Mouse (Mus musculus): Measurements from ENCODE around the gene Filip1l. TPM values are rescaled to one million over a fixed set of nuclear protein-coding genes. Genes with fewer than 3 reads are reported as not detected.

The Filip1l gene
- total RNA-seq, 2 experiments from 2014 or later, result 22.6 to 23.5 TPM

DNA sequence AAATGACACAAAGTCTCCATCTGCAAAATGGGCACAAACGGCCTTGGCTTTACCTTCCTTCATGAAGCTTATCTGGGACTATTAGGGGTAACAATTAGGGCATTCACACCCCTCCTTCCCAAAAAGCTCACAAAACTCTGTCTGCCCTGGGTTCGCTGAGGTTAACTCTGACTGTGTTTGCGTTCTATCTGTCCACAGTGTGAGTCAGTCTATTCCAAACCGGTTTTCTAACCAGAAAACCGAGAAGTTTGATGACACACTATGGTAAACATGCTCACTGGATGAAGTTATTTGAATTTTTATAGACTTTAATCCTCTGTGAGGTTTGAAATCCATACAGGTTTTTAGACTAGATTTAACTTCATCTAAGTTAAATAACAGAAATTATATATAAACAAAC lies 172.2 kb downstream of the Filip1l start:
- DNase-seq (ENCODE audit: low spot score in 2 of 2), result no peak

DNA sequence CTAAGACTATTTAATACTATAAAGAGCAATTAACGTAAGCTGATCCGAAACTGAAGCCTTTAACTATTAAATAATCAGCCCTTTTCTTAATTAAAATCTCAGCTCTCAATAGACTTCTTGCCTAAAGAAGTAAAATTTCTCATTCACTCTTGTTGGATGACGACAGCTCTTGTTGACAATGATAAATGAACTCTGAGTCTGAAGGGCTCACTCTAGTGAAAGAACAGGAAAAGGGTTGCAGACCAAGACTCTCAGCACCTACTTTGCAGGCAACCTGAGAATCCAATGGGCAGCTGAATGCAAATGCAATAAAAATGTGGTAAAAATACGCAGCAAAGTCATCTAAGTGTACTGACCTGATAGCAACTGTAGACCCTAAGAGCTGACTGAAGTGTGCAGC lies 172.6 kb downstream of the Filip1l start:
- no peak for DNase-seq (ENCODE audit: low spot score in 2 of 2)

DNA sequence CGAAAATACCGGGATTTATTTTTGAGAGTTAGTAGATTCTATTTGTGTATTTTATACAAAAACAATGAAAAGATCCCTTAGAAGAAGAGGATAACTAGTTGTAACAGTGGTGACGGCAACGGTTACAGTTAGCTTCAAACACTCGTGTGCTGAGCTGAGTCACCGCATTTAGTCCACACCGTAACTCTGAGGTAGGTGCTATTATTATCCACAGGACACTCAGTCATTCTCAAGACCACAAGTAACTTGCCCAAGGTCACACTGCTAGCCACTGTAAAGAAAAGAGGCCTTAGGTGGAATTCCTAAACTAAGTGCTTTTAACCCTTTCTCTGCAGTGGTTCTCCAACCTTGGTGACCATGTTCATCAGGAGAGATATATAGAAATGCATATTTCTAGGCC lies 174.0 kb downstream of the Filip1l start:
- DNase-seq (ENCODE audit: low spot score in 2 of 2), result no peak

DNA sequence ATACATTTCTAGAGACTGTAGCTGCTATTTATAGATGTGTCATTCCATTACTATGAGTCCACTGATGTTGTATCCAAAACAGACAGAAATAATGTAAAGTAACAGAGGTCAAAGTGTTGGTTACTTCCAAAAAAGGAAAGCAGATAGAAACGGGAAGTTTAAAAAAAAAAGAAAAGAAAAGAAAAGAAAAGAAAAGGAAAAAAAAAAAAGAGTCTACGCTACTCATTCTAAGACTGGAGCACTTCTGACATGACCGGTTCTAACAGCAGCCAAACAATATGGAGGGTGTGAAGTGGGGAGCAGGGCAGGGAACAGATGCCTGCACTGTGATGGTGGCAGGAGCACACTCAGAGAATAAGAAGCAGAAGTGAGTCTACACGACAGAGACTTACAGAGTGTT lies 175.6 kb downstream of the Filip1l start:
- no peak for DNase-seq (ENCODE audit: low spot score in 2 of 2)

DNA sequence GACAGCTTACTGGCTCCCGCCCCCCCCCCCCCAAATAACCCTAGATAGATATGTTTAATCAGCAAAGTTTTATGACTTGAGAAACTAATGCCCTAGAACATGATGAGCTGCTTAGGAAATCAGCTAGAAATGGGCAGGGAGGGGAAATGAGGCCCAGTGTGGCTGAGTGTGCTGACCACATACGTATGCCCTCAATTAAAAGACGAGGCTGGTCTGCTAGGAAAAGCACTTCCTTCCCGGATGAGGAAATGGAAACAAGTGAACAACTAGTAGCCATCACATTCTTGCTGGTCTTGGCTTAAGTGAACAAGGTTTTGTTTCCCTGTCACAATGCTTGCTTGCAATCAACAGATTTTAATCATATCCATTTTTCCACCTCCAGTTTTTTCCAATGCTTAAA lies 177.7 kb downstream of the Filip1l start:
- DNase-seq (ENCODE audit: low spot score in 2 of 2), result no peak

DNA sequence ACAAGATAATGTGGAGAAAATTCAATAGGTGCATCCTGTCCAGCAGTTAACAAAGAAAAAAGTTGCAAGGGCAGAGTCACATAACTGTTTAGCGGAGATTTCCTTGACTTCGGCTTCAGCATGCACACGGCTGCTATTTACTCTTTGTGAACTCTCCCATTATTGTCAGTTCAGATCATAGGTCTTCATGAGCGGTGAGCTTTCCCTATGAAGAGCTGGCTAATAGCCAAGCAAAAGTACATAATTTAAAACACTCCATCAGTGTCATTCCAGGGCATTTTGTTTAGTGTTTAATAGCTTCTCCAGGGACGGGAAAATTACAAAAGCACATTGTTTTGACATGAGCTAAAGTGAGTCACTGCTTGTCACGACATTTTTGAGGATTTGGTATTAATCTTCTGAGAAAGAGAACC lies 179.2 kb downstream of the Filip1l start:
- DNase-seq (ENCODE audit: low spot score in 2 of 2), result no peak

DNA sequence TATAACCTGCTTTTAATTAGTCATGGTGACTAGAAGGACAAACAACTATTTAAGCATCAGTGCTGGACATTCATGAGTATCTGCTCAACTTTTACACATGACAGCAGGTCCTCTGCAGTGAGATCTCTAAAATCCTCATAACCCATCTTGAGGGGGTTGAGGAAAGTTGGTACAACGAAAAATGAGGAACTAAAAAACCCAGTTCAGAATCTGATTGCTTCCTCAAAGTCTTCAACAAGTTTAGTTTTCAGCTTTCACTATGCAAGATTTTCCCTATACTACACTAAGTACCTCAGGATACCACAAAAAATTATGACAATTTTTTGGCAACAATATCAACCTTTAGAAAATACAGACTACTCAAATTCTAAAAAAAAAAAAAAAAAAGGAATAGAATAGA lies 181.5 kb downstream of the Filip1l start:
- no peak for DNase-seq (ENCODE audit: low spot score in 2 of 2)

DNA sequence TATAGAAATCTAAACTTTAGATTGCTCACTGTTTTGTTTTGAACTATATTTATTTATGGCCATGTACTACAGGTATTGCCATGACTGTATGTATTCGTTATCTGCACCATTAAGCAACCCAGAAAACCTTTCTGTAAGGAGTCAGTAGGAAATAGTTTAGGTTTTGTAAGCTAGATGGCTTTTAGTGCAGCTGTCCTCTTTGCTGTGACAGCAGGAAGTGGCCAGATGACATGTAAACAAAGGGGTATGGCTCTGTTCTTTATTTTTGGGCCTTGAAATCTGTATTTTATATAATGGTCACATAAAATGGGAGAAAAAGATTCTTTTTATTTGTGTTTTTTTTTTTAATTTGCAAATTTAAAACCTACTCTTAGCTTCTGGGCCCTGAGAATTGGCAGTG lies 181.9 kb downstream of the Filip1l start:
- DNase-seq (ENCODE audit: low spot score in 2 of 2), result no peak

DNA sequence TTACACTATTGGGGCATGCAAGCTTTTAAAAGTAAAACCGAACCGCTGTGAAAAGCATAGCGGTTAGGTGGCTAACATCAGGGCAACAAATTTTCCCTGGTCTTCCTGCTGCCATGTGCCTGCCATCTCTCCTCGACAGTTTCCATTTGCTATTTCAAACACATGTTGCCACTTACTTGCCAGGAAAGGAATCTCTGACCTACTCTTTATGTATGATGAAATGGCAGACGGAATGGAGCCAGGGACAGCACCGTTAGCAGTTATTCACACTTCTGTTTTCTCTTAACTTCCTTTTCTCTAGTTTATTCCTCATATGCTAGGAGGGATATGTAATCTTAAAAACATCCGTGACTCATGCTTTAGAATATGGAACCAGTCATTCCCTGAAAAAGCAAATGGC lies 183.6 kb downstream of the Filip1l start:
- no peak for DNase-seq (ENCODE audit: low spot score in 2 of 2)

DNA sequence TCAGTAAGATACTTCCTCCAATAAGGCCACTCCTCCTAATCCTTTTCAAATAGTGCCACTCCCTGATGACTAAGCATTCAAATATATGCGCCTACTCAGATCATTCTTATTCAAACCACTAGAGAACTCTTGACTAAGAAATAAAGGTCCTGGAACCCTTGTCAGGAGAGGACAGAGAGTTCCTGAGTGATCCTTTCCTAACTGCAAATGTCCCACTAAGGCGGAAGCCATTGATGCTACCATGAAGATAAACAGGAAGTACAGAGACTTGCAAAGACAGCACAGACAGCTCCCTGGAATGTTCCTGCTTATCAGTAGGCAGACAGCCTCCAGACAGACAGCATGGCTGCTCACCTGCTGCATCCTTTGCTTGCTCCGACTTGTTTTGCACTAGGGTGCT lies 190.3 kb downstream of the Filip1l start:
- DNase-seq (ENCODE audit: low spot score in 2 of 2), result no peak

DNA sequence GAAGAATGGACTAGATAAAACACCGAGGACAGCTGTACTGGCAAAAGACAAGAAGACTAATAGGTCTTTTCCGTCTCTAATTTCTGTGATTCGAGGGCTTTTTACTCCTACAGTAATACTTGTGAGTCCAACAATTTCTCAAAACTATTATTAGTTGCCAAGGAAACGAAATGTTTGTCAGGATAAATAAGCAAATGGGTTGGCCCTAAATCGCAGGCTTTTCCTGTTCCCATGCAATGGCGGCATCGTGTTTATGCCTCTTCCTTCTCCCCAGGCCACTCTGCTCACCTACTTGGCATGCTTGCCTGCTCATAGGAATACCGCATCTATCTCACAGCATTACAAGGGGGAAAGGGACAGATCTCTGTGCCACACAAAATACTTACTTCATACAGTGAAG lies 191.5 kb downstream of the Filip1l start:
- no peak for DNase-seq (ENCODE audit: low spot score in 2 of 2)

DNA sequence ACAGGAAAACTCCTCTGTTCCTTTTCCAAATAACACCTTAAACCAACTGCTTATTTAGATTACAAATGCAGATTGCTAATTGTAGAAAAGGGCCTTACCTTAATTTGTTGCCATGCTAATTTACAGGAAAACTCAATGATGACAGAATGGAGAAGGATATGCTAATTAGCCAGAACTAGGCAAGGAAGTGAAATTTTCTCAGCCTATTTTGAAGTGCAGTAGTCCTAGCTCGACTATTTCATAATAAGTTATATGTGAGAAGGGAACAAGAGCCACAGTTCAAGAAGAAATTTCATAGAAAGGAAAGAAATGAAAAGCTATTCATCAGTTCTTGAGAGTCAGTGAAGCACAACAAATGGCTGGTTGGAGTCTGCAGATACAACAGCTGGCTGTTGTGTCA lies 193.5 kb downstream of the Filip1l start:
- no peak for DNase-seq (ENCODE audit: low spot score in 2 of 2)

DNA sequence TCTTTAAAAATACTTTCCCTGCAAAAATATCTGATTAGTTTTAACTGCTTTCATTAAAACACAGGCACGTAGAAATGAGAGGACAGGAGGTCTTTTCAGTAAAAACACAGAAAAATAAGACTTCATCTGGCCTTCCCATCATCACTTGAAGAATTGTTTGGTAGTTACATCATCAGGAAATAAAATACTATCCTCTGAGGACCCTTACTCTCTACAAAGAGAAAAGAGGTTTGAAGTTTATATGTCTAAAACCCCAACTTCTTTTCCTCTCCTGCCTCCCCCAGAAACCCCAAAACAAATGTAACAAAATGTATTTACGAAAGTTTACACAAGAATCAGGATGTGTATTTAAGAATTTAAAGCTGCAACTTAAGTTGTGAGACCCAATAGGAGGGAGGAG lies 195.7 kb downstream of the Filip1l start:
- DNase-seq (ENCODE audit: low spot score in 2 of 2), result no peak

DNA sequence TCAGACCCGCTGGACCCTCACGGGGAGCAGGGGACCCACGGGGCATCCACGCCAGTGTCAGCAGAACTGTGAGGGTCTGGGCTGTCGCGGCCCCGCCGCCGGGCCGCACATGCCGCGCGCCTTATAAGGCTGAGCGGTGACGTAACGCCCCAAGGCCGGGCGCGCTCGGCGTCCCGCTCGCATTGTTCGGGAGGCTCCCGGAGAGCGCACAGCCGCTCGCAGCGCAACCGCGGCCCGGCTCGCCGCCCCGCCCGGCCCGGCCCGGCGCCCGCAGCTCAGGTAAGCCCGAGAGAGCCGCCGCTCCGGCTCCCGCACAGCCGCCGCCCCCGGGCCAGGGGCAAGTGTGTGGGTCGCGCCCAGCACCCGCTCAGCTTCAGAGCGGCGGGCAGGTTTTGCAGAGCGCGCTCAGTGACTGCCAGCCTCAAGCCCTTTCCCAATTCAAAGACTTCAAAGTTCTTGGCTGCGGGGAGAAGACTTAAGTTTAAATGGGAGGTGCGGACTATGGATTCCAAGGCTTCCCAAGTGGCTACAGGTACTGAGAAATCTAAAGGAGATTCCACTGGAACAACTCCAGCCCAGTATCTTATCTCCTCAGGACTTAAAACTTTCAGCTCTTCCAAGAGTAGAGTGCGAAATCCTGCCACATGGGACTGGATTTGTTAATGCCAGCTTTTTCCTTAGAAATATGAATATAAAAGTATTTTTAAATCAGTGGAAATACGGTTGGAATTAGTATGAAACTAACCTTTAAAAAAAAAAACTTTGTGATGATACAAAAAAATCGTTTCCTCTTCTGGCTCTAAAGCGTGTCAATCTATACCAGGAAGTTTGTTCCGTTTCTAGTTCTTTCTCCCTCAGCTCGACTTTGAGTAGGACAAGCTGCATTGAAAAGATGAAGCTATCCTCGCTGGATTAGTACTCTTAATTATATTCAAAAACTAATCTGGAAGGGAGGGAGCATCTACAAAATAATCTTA lies 196.5 kb downstream of the Filip1l start:
- peak; percentile 43 to 44 for DNase-seq (ENCODE audit: low spot score in 2 of 2)

DNA sequence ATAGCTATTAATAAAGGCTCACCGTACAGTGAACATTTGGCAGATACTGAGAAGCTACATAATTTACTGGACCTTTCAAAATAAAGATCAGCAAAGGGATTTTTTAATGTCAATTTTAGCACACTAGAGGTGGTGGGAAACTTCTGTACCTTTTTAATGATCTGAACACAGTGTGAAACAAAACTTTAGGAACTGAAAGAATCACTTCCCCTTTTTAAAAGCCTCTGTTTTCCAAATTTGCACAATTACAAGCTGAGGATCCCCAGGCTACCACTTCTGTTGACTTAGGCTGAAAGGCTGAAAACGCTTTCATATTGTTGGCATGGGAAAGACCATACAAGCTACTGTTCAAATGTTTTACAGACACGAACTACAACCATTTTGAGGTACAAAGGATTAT lies 197.2 kb downstream of the Filip1l start:
- DNase-seq (ENCODE audit: low spot score in 2 of 2), result no peak

DNA sequence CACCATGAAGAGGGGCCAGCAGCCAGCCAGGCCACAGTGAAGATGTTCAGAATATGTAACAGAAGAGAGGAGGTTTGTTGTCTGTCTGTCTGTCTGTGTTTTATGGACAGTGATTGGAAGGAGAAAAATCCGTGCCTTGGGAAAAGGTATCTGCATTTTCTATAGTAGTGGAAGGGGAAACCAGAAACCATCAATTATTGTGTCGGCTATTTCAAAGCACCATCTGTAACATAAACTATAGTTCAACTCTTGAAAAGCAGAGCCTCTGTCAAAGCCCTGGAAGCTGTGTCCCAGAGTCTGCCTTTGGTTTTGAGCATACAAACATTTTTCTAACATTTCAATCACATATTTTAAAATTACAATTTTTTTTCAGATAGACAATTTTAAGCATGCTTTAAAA lies 197.9 kb downstream of the Filip1l start:
- DNase-seq (ENCODE audit: low spot score in 2 of 2), result no peak

DNA sequence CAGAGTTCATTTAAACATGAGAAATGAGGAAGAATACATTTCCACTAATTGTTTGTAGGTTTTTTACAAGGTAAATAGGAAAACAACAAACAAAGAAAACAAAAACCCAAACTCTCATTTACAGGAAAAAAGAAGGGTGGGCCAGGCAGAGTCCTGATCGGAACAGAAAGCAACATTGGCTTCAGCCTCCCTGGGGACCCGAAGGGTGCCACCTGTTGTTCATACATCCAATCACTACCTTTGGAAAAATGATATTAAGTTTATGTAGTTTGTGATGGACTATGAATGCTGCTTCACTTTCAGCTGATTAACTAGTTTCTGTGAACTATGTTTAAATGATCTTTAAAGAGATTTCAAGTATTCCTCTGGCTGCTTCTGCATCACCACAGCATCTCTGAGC lies 198.7 kb downstream of the Filip1l start:
- DNase-seq (ENCODE audit: low spot score in 2 of 2), result no peak

DNA sequence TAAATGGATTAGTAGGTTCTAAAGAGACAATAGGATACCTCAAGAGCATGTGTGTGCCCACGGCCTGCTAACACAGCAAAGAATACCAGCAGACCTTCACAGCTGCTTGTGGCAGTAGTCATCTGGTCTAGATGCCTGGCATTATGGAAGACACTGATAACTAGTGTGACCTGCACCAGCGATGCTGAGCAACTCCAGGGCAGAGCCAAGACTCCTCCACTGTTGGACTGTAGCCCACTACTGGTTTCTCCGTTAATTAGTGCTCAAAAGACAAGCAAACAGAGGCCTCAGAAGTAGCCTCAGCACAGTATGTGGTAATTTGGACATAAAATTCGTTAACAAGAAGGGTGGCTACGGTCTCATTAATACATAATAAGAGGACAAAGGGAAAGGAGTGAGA lies 199.8 kb downstream of the Filip1l start:
- no peak for DNase-seq (ENCODE audit: low spot score in 2 of 2)

DNA sequence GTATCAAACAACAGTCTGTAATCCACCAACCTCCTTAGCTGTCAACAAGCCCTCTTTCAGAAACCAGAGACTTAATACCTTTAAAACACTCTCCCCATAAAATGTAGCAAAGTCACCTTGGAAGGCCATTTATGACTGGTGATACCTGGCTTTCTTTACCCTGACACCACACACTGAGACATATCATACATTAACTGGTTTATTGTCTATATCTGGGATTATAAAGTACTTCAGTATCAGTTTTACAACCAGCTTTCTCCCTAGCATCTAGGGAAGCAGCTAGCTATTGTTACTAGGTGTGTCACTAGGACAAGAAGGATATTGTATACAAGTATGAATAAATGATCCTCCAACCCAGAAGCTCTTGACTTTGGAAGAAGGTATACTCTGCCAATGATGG lies 200.3 kb downstream of the Filip1l start:
- no peak for DNase-seq (ENCODE audit: low spot score in 2 of 2)

DNA sequence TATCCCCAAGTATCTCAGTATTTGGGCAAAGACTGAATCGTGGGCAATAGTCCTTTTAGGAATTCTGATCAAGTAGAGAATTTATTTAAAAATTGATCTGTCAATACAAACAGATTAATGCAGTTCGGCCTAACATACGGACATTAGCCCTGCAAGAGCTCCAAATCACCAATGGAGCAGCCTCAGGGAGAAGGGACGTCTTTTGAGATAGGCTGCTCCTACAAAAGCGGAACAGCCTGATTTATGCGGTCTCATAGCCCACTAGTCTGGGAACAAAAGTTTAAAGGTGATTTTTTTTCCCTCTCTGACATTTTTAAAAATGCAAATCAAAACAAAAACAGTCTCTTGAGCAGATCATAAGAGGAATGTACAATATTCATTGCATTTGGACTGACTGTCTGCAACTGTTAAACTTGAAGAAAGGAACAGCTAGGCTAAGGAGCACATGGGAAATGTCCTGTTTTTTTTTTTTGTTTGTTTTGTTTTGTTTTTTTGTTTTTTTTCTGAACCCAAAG lies 202.1 kb downstream of the Filip1l start:
- DNase-seq (ENCODE audit: low spot score in 2 of 2), result no peak

DNA sequence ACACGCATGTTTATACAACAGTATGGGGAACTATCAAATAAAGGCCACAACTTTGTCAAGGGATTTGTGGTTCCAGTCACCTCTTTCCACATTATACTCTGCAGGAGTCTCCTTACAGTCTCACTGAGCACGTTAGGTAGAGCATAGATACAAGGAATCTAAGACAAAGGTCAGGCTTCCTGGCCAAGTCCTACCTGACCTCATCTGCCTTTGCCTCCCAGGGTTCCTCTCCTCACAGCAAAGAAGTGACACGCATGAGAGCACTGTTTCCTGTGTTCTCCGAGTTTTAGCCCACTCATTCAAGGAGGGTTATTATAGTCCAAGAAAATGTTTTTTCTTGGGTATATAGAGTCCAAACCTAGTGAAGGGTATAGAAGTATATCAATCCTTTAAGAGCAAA lies 202.8 kb downstream of the Filip1l start:
- DNase-seq (ENCODE audit: low spot score in 2 of 2), result no peak

DNA sequence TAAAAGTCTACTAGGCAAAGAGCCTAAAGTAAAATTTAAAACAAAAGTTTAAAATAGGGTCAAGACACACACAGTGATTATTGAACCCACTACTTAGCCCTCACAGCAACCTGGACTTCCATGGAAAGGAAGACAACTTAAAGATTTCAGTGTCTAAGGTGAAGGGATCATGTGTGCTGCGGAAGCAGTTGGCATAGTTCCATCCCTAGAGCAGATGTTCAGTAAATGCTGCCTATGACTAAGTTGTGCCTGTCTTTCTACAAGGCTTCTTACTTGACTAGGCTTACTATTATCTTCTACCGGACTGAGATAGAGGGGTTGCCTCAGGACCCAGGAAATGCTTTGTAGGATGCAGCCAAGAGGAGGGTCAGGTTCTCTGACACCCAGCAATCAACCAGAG lies 203.4 kb downstream of the Filip1l start:
- DNase-seq (ENCODE audit: low spot score in 2 of 2), result no peak

DNA sequence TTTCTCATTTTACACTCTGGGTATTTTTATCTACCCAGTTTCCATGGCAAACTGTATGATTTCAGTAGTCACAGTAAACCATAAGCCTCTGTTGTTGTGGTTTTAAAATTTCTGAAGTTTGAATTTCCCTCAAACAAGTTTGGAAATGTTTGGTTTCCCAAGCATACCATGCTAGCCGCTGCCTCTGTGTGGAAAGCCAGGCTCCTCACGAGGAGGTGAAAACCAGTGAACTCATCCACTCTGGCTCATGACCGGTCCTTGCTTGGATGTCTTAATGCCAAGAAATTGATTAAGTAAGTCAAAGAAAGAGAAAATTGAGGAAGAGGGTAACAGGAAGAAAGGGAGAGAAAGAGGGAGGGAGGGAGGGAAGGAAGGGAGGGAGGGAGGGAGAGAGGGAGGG lies 205.4 kb downstream of the Filip1l start:
- no peak for DNase-seq (ENCODE audit: low spot score in 2 of 2)

All from adrenal gland, postnatal 4 days (tissue).